Comparison of ENCODE assay signal across 22 mouse cellular contexts in the genomic region with DNA sequence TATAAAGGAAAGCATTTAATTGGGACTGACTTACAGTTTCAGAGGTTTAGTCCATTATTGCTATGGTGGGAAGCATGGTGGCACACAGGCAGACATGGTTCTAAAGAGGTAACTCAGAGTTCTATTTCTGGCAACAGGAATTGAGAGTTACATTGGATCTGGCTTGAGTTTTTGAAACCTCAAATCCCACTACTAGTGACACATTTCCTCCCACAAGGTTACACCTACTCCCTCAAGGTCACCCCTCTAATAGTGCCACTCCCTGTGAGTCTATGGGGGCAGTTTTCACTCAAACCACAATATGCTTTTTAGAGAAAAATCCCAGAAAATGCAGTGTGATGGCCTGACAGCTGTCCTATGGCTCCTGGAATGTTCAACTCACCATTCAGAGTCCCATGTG.
DNase-seq lines count a peak whose midpoint lies in the region; ATAC-seq lines count a peak whose summit lies in the region.
"Had no signal": no experiment of that assay in that cellular context is flagged by ENCODE, and none has a peak within 500 bp of the region (broad histone marks: within the 10 kb centered on the region; RNA-seq: fewer than 3 reads in every experiment).

No protein-coding gene starts in this region.

- no peaks in the 10 kb centered on the region for H3K9me3 ChIP-seq in forebrain, embryonic 11.5 days (ENCODE audit: control insufficient read depth, low read length)
- no peaks in the 10 kb centered on the region for H3K9me3 ChIP-seq in forebrain, embryonic 13.5 days (replicated peaks)

- H3K4me1 ChIP-seq in forebrain, embryonic 11.5 days (replicated peaks; ENCODE audit: control insufficient read depth, insufficient read depth, low read length) = no peaks in the 10 kb centered on the region
- H3K4me1 ChIP-seq in forebrain, embryonic 13.5 days = no peaks in the 10 kb centered on the region

- no peaks in the 10 kb centered on the region for H3K27me3 ChIP-seq in forebrain, embryonic 11.5 days (ENCODE audit: control insufficient read depth, insufficient read depth, low read length)
- H3K27me3 ChIP-seq in forebrain, embryonic 13.5 days = no peaks in the 10 kb centered on the region
- H3K27me3 ChIP-seq: CH12.LX had no signal

- no peak overlapping the region for H3K4me3 ChIP-seq in forebrain, embryonic 11.5 days (ENCODE audit: low read depth, low read length)
- no peak overlapping the region for H3K4me3 ChIP-seq in forebrain, embryonic 13.5 days

- peak; percentile 15 for DNase-seq in forebrain, embryonic 11.5 days (ENCODE audit: low spot score)
- DNase-seq in 416B (ENCODE audit: low read depth) = peak; percentile 77
- DNase-seq in cerebellum, adult 11 months = no peak
- DNase-seq: adrenal gland, adult 2 months; adrenal gland, adult 8-10 months; adrenal gland, postnatal 10 days; adrenal gland, postnatal 14 days; adrenal gland, postnatal 25 days; adrenal gland, postnatal 36 days; B cell, adult 2 months; cerebellum, adult 11-12 months; cerebellum, adult 18-20 months; cerebellum, adult 2 months; cerebellum, adult 8-10 months; cerebellum, adult 9-10 months had no signal

- no peak overlapping the region for H3K27ac ChIP-seq in forebrain, embryonic 11.5 days (ENCODE audit: low read depth, low read length)
- H3K27ac ChIP-seq in forebrain, embryonic 13.5 days = no peak overlapping the region

- H3K36me3 ChIP-seq in forebrain, embryonic 11.5 days (ENCODE audit: control insufficient read depth, insufficient read depth, low read length) = no peaks in the 10 kb centered on the region
- no peaks in the 10 kb centered on the region for H3K36me3 ChIP-seq in forebrain, embryonic 13.5 days (ENCODE audit: poor library complexity, severe bottlenecking)
- H3K36me3 ChIP-seq: G1E had no signal

- no peak overlapping the region for H3K4me2 ChIP-seq in forebrain, embryonic 11.5 days (ENCODE audit: low read depth, low read length, severe bottlenecking)
- no peak overlapping the region for H3K4me2 ChIP-seq in forebrain, embryonic 13.5 days

- no peak overlapping the region for H3K9ac ChIP-seq in forebrain, embryonic 11.5 days (ENCODE audit: low read length)
- no peak overlapping the region for H3K9ac ChIP-seq in forebrain, embryonic 13.5 days

- ATAC-seq in forebrain, embryonic 11.5 days (replicated peaks; ENCODE audit: low FRiP score) = no peak
- ATAC-seq in forebrain, embryonic 13.5 days = no peak
- peak; percentile 59 for ATAC-seq in granulocyte monocyte progenitor cell, adult 5-6 weeks (replicated peaks; ENCODE audit: poor library complexity, severe bottlenecking)
- no peak for ATAC-seq in CD4-positive, CD25-positive, alpha-beta regulatory T cell, adult 4 months
- ATAC-seq: activated CD4-positive, CD25-positive, alpha-beta regulatory T cell, adult 4 months; Patski had no signal
